Mouse (Mus musculus) spleen, adult 12 weeks (tissue): ENCODE results near the gene Tmem72.

Experiments
- DNase-seq: peaks from one replicate; pipeline ENCODE4 v3.0.0; 2022; ENCODE audit warnings: low spot score

Gene Tmem72

DNA sequence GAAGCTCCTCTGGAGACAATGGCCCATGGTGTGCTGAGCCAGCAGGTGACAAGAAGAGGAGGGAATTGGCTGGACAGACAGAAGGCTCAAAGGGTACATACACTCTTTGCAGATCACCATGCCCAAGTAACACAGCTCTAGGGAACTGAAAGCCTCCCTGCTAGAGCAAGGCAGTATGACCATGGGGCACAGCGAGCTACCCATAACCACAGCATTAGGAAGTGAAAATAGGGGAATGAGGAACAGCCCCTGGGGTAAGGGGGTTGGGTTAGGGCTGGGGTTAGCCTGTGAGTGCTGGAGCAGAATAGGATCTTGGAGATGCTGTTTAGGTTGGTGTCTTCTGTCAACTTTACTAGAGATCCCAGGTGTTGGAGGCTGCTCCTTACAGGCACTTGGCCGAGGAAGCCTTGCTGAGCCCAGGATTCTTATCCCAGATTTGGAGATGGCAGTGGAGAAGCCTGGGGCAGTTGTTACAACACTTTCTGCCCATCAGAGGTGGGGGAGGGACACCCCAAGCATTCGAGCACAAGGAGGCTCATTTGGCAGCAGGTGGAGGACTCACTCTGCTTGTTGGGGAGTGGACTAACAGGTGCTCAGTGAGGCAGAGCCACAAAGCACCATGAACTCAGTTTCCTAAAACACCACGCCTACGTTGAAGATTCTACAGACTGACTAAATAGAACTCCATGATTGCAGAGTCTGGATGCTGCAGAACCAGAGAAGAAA lies 37.0 kb downstream of the Tmem72 start:
- DNase-seq, result peak; percentile 29

DNA sequence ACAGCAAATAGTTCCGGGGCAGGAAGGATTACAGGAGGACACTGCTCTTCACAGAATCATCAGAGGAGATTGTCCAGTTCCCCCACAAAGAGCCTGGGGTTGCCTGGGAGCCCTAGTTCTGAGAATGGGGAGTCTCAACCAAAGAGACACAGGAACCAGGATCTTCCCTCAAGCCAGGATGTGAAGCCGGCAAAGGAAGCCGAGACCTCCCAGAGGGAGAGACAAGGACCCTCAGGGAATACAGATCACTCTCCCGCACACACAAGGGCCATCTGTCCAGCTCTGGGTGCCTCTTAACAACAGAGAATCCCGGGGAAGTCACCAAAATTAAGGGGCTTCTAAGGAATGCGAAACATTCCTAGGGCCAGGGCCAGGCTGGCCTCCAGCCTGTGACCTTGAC lies 39.4 kb downstream of the Tmem72 start:
- no peak for DNase-seq

GRCm38 (mm10) chr6:116676355-116676913 lies 40.3 kb downstream of the Tmem72 start:
- no peak for DNase-seq

GRCm38 (mm10) chr6:116674283-116674886 lies 42.3 kb downstream of the Tmem72 start:
- DNase-seq, result no peak

GRCm38 (mm10) chr6:116673471-116674282 lies 43.0 kb downstream of the Tmem72 start, which contains the start of gene Rassf4:
TSS of gene Rassf4 (minus strand) at chr6:116673952.
- peak; percentile 74 for DNase-seq

GRCm38 (mm10) chr6:116672349-116672748 lies 44.4 kb downstream of the Tmem72 start:
- DNase-seq, result no peak

DNA sequence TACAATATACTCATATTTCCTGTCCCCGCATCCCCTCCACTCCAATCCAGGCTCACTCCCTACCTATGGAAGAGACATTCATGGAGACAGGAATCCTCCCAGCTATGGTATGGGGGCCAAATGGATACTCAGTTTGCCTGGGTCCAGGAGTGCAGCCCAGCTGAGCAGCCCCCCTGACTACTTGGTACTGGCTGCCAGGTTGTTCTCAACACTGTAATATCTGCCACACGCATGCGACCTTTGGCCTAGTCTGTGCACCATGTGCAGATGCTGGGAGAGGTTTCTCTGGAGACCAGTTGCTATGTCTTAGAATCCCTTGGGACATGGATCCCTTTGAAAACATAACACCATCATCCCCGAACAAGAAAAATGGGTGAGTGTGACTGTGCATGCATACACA lies 44.9 kb downstream of the Tmem72 start:
- DNase-seq, result no peak

DNA sequence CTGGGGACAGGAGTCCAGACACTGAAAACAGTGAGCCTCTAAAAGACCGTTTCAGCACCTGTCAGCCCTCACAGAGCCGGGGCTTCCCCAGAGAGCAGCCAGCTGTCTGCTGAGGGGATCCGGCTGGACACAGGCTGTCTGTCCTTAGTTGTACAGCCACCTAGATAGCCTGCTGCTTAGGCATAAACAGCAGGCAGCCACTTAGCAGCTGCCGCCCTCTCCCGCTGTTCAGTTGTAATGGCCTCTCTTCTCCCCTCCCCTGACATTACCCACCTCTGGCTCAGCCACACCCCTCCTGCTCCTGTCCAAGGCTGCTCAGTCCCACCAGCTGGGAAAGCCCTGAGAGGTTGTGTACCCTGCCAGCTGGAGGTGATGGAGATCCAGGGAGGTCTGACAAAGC lies 45.7 kb downstream of the Tmem72 start:
- DNase-seq, result no peak

DNA sequence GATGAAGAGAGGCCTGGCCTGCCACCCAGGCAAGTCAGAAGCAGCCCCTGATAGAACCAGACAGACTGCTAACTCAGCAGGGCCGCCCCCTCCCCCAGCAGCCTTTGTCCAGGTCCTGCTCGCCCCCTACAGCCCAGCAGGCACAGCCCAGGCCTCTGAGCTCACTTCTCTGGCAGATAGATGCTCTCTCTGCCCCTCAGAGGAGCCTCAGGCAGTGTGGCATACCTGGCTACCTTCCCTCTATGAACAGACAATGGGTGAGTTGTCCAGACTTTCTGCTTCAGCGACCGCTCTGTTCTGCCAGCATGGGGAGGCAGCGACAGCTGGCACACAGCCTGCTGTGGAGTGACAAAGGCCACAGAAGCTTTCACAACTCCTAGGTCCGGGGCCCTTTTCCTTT lies 46.6 kb downstream of the Tmem72 start:
- no peak for DNase-seq

DNA sequence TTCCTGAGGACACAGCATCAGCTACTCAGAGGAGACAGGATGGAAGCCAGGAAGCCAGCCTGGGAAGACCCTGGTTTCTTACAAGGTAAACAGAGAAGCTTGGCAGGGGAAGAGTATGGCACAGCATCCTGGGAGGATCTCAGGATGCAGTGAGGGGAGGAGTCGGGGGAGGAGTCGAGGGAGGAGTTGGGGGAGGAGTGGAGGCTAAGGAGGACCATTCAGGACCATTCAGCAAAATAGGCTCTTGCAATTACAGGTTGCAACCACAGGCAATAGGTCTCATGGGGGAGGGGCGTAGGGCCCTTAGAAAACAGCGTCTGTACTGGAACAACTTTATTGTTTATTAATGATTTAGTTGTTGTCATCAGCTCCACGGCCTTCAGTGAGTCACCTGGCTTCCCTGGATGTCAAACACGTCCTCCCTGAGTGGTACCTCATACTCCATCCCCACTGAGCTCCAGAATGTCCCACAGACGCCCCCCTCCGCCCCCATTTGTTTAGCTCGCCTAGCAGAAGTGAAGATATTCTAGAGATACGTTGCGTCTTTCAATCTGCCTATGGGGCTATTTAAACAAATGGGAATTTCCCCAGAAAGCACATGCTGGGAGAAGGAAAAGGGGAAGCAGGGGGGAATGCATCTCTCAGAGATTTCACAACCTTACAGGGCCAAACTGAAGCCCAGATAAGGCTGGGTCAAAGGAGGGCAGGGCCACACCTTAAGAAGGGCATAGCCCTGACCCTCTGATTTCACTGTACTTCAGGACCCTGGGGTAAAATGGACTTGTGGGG lies 47.8 kb downstream of the Tmem72 start:
- no peak for DNase-seq

GRCm38 (mm10) chr6:116667382-116667781 lies 49.3 kb downstream of the Tmem72 start:
- no peak for DNase-seq

DNA sequence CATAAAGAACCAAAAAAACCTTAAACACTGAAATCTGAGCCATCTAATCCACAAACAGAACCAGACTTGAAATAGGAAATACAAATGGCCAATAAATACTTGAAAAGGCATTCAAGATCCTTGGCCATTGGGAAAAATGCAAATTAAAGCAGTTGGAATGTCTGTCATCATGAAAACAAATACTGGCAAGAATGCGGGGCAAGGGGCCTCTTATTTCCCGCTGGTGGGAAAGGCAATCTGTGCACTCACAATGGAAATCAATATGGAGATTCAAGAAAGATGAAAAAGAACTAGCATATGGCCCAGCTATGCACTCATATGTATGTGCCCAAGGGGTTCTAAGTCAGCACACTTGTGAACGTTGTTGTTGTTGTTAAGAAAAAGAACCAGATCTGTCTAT lies 49.8 kb downstream of the Tmem72 start:
- DNase-seq, result no peak

DNA sequence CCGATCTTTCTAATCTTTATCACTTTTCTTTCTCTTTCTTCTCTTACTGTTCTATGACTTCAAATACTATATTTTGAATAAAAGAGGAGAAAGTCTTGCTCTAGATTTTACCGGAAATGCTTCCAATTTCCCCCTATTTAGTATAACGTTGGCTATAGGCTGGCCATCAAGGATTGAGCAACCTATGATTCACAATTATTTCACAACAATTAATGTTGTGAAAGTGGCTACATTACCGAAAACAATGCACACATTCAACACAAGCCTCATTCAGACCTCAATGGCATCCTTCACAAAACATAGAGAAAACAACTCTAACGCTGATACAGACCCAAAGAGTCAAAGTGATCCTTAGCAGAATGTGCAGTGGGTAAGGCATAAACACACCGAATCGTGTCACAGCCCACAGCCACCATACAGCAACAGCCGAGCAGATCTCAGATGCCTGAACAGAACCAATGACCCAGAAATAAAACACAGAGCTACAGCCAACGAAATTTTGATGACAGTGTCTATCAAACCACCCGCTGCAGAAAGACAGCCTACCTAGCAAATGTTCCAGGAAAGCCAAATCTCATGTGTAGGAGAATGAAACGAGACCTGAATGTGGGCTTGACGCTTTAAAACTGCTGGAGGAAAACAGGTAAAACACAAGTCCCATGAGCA lies 50.5 kb downstream of the Tmem72 start:
- DNase-seq, result no peak

- no peak for DNase-seq
Measured at GRCm38 (mm10) chr6:116664830-116665229, 51.9 kb downstream of the Tmem72 start.

DNA sequence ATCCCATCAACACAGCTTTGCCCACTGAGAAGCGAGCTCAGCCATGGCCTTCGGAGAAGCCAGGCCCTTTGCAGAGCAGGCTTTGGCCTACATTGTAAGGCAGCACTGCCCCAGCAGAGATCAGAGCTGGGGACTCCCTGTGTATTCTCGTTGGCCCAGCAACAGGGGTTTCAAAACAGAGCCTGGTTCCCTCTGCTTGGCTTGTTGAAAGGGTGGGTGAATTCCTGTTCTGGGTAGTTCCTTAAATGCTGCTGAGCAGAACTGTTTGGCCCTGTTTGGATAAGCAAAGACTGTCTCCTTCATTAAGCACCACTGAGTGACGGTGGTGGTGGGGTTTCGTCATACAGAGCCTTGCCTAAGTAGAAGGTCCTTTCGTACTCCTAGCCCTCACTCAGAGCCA lies 52.7 kb downstream of the Tmem72 start:
- no peak for DNase-seq

DNA sequence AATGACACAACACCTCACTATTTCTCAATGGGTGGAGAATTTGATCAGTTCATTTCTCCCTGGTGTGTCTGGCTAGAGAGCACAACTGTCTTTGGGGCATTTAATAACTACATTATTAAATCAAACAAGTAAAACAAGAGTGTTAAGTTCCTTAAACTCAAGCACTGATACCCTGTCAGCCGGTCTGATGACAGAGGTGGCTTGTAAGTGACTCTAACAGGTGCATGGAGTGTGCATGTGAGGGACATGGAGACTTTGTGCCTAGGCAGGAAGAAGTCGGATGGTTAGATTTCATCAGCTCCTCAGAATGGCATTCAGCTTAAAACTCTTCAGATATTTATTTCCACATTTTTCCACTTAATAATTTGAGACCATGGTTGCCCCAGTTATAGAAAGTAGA lies 53.3 kb downstream of the Tmem72 start:
- no peak for DNase-seq

DNA sequence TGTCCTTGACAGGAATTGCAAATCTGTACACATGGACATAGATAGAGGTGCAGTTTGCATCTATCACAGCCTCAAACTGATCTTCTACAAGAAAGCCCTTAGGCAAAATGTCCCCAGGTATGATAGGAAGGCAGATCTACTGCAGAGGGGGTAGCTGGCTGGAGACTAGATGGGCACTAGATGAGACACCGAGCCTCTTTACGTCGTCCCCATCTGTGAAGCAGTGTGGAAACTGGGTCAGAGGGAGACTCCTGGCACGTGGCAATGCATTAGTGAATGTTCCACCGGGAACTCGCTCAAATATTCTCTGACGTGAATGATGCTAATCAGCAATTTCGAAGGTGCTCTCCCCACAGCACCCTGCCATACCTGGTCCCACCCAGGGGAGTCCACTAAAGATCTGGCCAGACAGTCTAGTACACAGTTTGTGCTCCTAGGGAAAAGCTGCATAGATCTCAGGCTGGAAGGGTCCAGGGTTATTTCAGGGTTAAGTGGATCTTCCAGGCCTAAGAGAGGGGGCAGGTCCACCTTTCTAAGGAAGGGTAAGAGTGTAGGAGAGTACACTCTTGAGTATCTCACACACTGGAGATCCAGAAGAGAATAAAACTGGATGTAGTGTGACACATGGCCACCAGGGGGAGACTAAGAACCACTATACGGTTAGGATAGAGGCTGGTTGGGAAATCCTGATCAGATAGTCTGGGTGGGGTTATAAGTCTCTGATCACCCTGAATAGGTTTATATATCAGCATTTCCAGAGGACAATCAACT lies 62.8 kb downstream of the Tmem72 start:
- DNase-seq, result peak; percentile 28

GRCm38 (mm10) chr6:116653191-116653590 lies 63.5 kb downstream of the Tmem72 start:
- no peak for DNase-seq

- no peak for DNase-seq
Measured at GRCm38 (mm10) chr6:116651437-116652118, 65.1 kb downstream of the Tmem72 start.

DNA sequence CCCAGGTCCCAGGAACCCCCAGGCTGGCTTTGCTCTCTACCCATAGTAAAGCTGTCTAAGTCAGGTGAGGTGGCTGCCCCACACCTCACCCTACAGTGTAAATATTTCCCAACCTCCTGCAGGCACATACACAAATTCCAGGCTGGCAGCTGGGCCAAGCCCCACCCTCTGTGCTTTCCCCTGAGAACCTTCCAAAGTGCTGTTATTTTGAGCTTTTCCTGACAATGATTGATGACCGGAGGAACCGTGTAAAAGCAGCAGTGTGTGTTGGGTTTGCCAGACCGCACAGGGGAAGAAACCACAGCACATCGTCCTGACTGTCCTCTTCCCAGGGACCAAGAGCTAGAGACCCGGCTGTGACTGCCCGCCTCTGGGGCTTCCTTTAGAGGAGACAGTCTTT lies 66.3 kb downstream of the Tmem72 start, which contains the start of gene Depp1:
Depp1 (plus strand) TSS at position 204 of the 400 bp plus-strand sequence.
- no peak for DNase-seq
